Mouse (Mus musculus): ENCODE results near the gene Cluap1. TPM values are rescaled to one million over a fixed set of nuclear protein-coding genes. Genes with fewer than 3 reads are reported as not detected.
"Not testable (repeated sequence)": the region's sequence is repeated elsewhere in the genome, so short reads cannot be mapped to it uniquely, and the experiment has no call there.

Gene Cluap1
- total RNA-seq, 2 experiments from 2014 or later = 28.5 to 31.6 TPM

DNA sequence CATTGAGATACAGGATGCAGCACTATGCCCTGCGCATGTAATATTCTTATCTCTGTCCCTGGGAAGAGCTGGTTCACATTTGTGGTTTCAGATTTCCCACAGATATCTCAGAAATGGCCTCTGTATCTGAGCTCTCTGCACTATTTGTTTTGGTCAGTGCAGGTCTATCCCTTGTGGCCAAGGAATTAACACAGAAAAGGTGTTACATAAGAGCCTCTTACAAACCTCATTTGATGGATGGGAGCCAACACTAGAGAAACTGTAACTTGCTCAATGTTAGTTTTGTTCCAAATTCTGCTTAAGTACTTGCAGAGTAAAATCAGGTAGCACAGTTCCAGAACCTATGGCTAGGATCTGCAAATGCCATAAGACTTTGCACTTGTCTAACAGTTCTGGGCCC lies 25.5 kb downstream of the Cluap1 start:
- DNase-seq (ENCODE audit: low spot score in 2 of 2) = no peak

DNA sequence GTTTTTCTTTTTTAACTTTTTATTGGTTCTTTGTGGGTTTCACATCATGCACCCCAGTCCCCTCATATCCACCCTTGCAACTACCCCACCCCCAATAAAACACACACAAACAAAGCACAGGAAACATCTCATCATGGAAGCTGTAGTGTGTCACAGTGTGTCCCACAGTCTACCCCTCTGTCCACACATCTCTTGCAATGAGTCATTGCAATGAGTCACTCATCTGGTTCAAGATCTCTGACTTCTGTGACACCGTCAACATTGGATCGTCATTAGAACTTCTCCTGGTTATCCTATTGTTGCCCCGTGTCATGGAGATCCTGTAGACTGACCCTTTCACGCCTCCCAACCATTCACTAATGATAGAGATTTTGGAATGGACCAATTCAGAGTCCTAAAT lies 26.1 kb downstream of the Cluap1 start:
- DNase-seq (ENCODE audit: low spot score in 2 of 2) = no peak

DNA sequence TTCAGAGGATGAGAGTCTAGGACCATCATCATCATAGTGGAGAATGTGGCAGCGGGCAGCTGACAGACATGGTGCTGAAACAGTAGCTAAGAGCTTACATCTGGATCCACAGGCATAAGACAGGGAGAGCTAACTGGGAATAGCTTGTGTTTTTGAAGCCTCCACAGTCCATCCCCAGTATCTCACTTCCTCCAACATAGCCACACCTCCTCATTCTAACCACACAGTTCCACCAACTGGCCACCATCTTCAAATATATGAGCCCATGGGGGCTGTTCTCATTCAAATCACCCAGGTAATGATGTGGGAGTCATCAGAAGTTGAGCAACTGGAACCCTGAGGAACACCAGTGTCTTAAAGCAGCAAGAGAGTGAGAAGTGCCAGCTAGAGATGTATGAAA lies 42.5 kb downstream of the Cluap1 start:
- DNase-seq (ENCODE audit: low spot score in 2 of 2) = no peak

DNA sequence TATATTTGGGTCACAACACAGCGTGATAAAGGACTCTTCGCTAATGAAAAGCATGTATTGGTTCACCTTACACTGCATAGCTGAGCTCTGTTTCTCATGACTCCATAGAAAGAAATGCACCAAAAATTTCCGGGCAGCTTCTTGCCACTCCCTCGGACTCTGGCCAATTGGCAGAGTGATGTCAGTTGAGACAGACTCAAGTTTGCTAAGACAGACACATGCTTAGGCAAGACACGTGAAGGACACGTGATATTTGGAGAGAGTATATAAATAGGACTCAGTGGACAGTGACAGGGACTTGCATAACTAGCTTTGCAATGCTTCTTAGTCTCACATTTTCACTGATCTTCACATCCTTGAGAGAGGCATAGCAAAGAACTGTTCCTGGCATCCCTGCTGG lies 47.8 kb downstream of the Cluap1 start:
- DNase-seq (ENCODE audit: low spot score in 2 of 2) = no peak

DNA sequence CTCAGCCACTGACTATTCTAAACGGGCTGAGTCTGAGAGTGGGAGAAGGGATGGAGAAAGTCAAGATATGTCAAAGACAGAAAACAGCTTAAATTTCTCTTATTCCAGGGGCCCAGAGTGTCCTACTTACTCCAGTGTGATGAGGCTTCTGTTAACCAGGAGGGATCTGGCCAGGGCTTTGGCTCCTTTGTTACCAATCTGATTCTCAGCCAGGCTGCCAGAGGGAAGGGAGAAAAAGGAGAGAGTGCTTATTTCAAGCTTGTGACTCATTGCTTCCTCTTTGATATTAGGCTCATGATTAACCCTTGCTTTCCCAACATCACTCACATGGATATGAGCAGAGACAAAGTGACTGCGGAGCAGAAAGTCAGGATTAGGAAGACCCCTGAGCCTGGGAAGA lies 50.7 kb downstream of the Cluap1 start:
- no peak for DNase-seq (ENCODE audit: low spot score in 2 of 2)

DNA sequence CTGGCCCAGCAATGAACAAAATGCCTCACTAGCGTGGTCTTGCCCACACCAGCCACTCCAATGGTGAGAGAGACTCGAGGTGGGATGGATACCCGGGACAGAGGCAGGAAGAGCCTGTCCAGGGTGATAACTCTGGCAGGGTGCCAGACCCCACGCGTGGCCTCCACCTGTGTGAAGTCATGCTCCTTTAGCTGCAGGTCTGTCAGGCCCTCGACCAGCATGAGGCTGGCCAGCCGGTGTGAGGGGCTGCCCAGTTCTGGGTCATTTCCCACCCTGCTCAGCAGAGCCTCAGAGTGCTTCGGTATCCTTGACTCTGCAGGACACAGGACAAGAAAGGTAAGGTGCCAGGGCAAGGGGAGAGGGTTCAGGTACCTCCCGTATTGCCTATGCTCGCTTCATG lies 56.4 kb downstream of the Cluap1 start:
- DNase-seq (ENCODE audit: low spot score in 2 of 2) = no peak

DNA sequence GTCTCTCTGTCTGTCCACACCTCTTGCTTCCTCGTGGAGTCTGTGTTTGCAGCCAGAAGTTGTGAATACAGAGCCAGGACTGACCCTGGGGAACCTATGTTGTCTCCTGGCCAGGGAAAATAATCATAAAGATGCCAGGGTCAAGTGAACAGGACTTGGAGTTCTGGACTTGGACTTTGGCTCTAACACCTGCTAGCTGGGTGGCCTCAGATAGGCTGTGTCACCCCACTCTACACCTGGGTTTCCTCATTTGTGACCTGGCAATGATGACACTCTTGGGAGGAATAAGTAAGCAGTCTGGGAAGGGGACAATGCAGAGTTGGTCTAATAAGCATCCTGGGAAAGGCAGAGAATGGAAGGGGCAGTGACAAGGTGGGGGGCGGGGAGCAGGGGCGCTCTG lies 56.9 kb downstream of the Cluap1 start:
- no peak for DNase-seq (ENCODE audit: low spot score in 2 of 2)

DNA sequence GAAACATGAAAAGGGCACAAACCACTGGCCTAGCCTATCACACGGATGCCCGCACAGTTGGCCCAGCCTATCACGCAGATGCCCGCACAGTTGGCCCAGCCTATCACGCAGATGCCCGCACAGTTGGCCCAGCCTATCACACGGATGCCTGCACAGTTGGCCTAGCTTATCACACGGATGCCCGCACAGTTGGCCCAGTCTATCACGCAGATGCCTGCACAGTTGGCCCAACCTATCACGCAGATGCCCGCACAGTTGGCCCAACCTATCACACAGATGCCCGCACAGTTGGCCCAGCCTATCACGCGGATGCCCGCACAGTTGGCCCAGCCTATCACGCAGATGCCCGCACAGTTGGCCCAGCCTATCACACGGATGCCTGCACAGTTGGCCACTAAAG lies 65.9 kb downstream of the Cluap1 start:
- DNase-seq (ENCODE audit: low spot score in 2 of 2) = not testable (repeated sequence)

DNA sequence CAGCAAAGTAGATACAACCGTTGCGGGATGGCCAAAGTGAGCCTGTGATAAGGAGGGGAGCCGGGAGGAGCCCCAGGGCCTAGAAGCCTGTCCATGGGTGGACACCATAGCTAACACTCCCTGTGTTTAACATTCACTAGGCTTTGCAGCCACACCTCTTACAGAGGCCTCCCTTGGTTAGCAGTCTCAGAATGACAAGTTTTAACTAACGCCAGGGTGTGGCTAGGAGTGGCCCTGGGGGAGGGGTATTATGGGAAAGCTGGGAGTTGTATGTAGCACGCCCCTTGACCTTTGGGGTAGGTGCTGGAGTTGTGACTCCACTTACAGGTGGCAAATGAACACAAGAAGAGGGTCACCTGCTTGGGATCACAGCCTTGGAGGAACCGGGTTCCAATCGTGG lies 67.1 kb downstream of the Cluap1 start:
- no peak for DNase-seq (ENCODE audit: low spot score in 2 of 2)

DNA sequence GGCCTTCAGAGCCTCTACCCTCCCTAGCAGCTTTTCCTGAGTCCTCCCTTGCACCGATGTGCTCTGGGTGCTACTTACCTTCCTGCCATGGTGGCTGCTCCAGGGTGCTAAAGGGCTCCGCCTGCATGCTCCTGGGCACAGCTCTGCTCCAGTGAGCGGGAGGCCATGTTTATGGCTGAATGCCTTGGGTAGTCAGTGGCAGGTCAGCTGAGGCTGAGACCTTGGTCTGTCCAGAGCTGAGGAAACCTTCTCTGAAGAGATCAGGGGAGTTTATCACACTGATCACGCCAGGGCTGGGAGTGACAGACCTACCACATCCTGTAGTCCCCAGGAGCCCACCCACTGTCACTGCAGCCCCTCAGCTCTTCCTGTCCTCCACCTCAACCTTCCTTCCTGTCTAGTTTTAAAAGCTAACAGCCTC lies 67.7 kb downstream of the Cluap1 start, which contains the start of gene Nlrc3:
Nlrc3 (minus strand) TSS at position 382 of the 421 bp plus-strand sequence.
- no peak for DNase-seq (ENCODE audit: low spot score in 2 of 2)

DNA sequence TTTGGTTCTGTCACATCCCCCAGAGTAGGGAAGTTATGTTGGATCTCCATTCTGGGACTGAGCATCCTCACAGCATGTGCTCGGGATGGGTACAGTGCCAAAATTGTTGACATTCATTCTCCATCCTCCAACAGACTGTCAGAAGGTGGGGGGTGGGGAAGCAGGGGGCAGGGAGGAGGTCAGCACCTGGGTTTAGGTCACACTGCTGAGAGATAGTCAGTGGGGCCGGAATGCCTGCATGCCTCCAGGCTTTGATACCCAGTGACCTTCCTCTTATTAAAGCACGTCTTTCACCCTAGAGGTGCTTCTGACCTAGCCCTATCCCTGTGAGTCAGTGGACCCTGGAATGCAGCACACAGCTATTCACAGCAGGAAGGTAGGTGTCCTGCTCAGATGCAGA lies 68.1 kb downstream of the Cluap1 start:
- no peak for DNase-seq (ENCODE audit: low spot score in 2 of 2)

DNA sequence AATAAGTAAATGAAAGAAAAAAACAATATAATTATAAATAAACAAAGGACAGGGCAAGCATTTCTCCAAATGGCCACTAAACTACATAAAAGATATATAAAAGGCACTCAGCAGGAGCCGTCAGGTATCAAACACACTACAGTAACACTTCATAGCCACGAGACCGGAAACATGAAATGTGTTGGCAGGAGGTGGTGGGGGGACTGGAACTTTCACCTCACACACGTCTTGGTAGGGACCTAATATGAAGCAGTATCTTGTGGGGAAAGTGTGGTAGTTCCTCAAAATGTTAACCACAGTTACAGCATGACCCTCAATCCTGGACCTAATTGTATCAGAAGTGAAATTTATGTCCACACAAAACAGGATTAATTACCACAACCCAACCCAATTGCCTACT lies 73.6 kb downstream of the Cluap1 start:
- DNase-seq (ENCODE audit: low spot score in 2 of 2) = no peak

DNA sequence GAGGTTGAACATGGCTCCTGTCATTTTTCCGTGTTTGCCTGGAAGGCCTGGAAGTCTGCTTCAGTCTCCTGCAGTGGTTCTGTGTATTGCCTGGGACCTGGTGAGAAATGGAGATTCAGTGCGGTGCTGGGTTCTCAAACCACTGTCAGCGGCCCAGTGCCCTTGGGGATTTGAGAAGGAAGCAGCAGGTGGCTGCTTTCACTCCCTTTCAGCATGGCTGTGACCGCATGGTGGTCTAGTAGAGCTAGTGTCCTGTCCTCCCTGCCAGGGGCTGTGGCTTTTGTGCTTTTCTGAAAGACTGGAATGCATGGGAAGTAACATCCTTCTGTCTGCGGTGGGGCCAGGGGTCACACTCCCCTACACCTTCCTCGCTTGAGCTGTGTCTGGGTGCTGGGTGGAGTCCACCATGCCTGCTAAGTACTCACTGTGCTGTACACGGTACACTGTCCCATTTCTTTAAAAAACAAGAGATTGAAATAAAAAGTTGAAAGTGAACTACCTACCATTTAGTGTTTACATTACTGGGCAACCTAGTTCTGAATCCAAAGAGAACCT lies 74.6 kb downstream of the Cluap1 start:
- no peak for DNase-seq (ENCODE audit: low spot score in 2 of 2)

DNA sequence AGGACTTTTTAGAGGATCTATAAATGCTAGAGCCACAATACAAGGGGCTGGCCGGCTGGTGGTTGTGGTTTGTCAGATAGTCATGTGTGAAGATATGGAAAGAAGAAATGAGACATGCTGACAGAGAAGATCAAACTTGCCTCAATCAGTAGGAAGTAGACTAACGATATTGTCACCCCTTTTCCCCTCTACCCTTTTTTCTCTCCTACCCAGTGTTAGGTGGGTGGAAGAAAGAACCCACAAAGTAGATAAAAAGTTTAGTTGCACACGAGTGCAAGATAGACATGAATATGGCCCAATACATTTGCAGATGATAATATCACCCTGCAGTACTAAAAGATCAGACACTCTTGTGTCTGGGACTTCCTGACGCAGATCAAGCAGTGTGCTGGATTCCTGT lies 79.8 kb downstream of the Cluap1 start:
- DNase-seq (ENCODE audit: low spot score in 2 of 2) = no peak

Small RNA genes within 50 kb of the gene (microRNA-seq; reads per million reads assigned to microRNA genes)
- gene Gm23493 = 0 reads per million in 2 experiments

Other genes starting within 250 kb of the Cluap1 start
- not detected for gene Mefv, start 190.7 kb upstream of the Cluap1 start, total RNA-seq (2021)
- 10 to 100 TPM; 18.6 to 19.6 TPM for gene Zfp263, start 164.7 kb upstream of the Cluap1 start, total RNA-seq (2021)
- gene Olfr15, start 77.9 kb upstream of the Cluap1 start, total RNA-seq (2021) = not detected
- 1 to 10 TPM; 4.3 to 4.7 TPM for gene Zfp174, start 61.5 kb upstream of the Cluap1 start, total RNA-seq (2021)
- 10 to 100 TPM; 86.7 to 91.4 TPM for gene Naa60, start 36.4 kb upstream of the Cluap1 start, total RNA-seq (2021)
- 10 to 100 TPM; 20.6 to 22.9 TPM for gene Zfp597, start 24.2 kb upstream of the Cluap1 start, total RNA-seq (2021)
- gene Gm20695, start 24.2 kb upstream of the Cluap1 start, total RNA-seq (2021) = not detected
- 1 to 10 TPM; 5.9 to 7.2 TPM for gene 1700037C18Rik, start 112 bp upstream of the Cluap1 start, total RNA-seq (2021)
- gene Nlrc3, start 67.8 kb downstream of the Cluap1 start, total RNA-seq (2021) = 1 to 10 TPM; 1.6 to 1.8 TPM
- 10 to 100 TPM; 40.0 to 46.8 TPM for gene Slx4, start 95.0 kb downstream of the Cluap1 start, total RNA-seq (2021)
- gene Dnase1, start 128.1 kb downstream of the Cluap1 start, total RNA-seq (2021) = not detected
- gene Trap1, start 169.0 kb downstream of the Cluap1 start, total RNA-seq (2021) = 10 to 100 TPM; 67.5 to 74.0 TPM

Data from layer of hippocampus, adult 18-20 months (tissue).